Mouse (Mus musculus): Measurements from ENCODE around the gene Loxl1. TPM values are rescaled to one million over a fixed set of nuclear protein-coding genes. Genes with fewer than 3 reads are reported as not detected.

The Loxl1 gene
- polyA plus RNA-seq (2017; shearing (Covaris generic)) = not detected

DNA sequence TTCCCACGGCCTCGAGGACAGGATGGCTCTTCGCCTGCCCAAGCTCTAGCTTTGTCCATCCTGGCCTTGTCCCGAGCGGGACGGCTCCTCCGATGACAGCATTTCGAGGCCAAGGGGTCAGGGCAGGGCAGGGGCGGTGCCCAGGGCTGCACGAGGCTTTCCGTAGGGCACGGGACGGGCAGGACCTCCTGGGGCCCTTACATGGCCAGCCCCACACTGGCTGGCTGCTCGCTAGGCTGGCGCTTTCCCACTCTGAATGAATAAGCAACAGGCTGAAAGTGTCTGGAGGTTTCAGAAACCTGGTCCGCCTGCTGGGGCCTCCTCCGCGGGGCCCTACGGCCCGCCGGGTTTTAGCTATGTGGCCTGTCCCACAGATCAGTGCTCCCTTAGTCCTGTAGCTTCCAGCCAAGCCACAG lies at the start of gene Loxl1:
TSS of gene Loxl1 (minus strand) at position 243 of the 416 bp plus-strand sequence.

DNA sequence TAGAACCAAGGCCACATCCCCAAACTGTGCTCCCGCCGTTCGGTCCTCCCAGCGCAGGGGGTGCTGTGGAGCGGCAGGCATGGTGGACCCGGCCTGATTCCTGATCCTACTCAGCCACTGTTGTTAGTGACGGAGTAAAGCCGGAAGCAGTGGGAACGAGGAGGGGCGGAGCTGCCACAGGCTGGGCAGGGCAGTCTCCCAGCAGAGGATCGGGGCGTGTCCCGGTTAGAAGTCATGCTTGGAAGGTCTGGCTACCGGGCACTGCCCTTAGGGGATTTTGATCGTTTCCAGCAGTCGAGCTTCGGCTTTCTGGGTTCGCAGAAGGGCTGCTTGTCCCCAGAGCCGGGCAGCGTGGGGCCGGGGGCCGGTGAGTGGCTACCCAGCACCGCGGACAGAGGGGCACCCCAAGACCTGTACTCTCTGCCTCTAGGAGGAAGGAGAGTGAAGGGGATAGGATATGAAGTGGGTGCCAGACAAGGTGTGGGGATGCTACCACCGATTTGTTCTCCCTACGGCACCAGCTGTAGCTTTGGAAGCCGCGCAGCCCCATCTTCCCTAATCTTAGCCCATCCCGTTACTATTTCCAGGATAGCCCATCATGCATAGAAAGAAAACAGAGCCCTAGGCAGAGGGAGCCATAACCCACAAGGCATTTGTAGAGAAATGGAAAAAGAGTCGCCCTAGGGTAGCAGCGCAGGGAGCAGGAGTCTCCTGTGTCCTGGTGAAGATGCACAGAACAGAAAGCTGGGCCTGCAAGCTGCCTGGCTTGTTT lies 59.8 kb downstream of the Loxl1 start, which contains the start of gene Stoml1:
TSS of gene Stoml1 (plus strand) at position 132 of the 772 bp plus-strand sequence.

DNA sequence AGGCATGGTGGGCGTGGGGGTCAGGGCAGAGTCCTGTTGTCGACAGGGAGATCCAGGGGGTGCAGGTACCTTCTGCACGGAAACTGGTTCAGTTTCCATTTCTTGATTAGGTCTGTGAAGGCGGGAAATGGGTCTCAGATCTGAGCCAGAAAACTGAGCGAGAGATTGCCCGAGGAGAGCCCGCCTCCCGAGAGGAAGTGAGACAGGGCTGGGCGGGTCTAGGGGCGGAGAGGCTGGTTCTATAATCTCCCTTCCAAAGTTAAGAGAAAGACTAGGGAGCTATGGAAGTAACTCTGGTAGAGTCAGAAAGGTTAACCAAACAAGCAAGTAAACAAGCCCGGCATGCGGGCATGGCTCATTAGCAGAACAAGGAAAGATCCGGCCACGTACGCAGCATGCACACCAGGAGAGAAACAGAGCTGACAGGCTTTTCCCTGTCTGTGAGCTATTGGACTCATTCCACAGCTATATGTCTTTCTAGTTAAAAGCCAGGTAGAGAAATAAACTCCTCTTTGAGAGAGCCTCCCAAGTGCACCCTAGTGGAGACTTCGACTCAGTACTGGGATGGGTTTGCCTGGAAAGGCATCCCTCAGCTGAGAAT lies 63.3 kb downstream of the Loxl1 start, which contains the start of gene Pml:
TSS of gene Pml (minus strand) at position 195 of the 601 bp plus-strand sequence.

Other genes starting within 250 kb of the Loxl1 start
- gene Stra6, start 249.4 kb downstream of the Loxl1 start, polyA plus RNA-seq (2017; shearing (Covaris generic)) = 3.5 TPM
- not detected for gene Ccdc33, start 194.4 kb downstream of the Loxl1 start, polyA plus RNA-seq (2017; shearing (Covaris generic))
- gene Islr, start 108.9 kb downstream of the Loxl1 start, polyA plus RNA-seq (2017; shearing (Covaris generic)) = 0.95 TPM
- not detected for gene Islr2, start 108.9 kb downstream of the Loxl1 start, polyA plus RNA-seq (2017; shearing (Covaris generic))
- gene Pml, start 63.4 kb downstream of the Loxl1 start, polyA plus RNA-seq (2017; shearing (Covaris generic)) = 83.6 TPM
- 27.5 TPM for gene Stoml1, start 60.0 kb downstream of the Loxl1 start, polyA plus RNA-seq (2017; shearing (Covaris generic))
- not detected for gene Tbc1d21, start 57.3 kb upstream of the Loxl1 start, polyA plus RNA-seq (2017; shearing (Covaris generic))
- not detected for gene Insyn1, start 175.4 kb upstream of the Loxl1 start, polyA plus RNA-seq (2017; shearing (Covaris generic))
- not detected for gene Cd276, start 242.3 kb upstream of the Loxl1 start, polyA plus RNA-seq (2017; shearing (Covaris generic))

Data from activated CD4-positive, CD25-positive, alpha-beta regulatory T cell, adult 9 weeks (primary cell).